Mouse (Mus musculus) liver, embryonic 12.5 days (tissue): ENCODE measurements around the gene Srgap2. TPM values are rescaled to one million over a fixed set of nuclear protein-coding genes. Genes with fewer than 3 reads are reported as not detected.

Experiments used
- ATAC-seq: fragments of 200-750 bp; cut with Nextera tagmentation; 2 replicates; pipeline ENCODE4 v1.8.0; 2017; ENCODE audit warnings: moderate number of reproducible peaks, mild to moderate bottlenecking, moderate library complexity
- H3K27ac ChIP-seq: fragments of 300-500 bp; sonication (generic); 2 replicates; pipeline ENCODE4 v1.5.1; 2016; ENCODE audit warnings: mild to moderate bottlenecking
- H3K27me3 ChIP-seq: fragments of 300-500 bp; sonication (generic); replicated peaks from 2 replicates; pipeline ENCODE4 v1.6.1; 2016; ENCODE audit warnings: mild to moderate bottlenecking, moderate library complexity
- H3K36me3 ChIP-seq: fragments of 300-500 bp; sonication (generic); 2 replicates; pipeline ENCODE4 v1.6.1; 2016; ENCODE audit warnings: mild to moderate bottlenecking, moderate library complexity
- H3K4me1 ChIP-seq: fragments of 300-500 bp; sonication (generic); 2 replicates; pipeline ENCODE4 v1.6.1; 2016
- H3K4me2 ChIP-seq: fragments of 300-500 bp; sonication (generic); 2 replicates; pipeline ENCODE4 v1.6.1; 2016; ENCODE audit warnings: mild to moderate bottlenecking, moderate library complexity
- H3K4me3 ChIP-seq: fragments of 300-500 bp; sonication (generic); 2 replicates; pipeline ENCODE4 v1.5.1; 2016; ENCODE audit warnings: mild to moderate bottlenecking, moderate library complexity
- H3K9ac ChIP-seq: fragments of 300-500 bp; sonication (generic); 2 replicates; pipeline ENCODE4 v1.6.1; 2016; ENCODE audit warnings: mild to moderate bottlenecking, moderate library complexity
- H3K9me3 ChIP-seq: fragments of 300-500 bp; sonication (generic); replicated peaks from 2 replicates; pipeline ENCODE4 v1.6.1; 2016; ENCODE audit warnings: mild to moderate bottlenecking, moderate library complexity
- WGBS: fragments of 180-500 bp; shearing (Covaris S2); methylation state at CpG from one replicate; pipeline ENCODE4 v1.1.7; 2016; ENCODE audit not compliant: insufficient replicate concordance; 5-methylcytosine and 5-hydroxymethylcytosine counted together
- polyA plus RNA-seq: library from polyadenylated mRNA; unstranded; fragments of >200 nt; fragmentation: Nextera tagmentation; extraction: Ambion mirVana; gene quantifications from 2 replicates; pipeline ENCODE4 v1.2.1, GENCODE M21; 2016

The Srgap2 gene
- polyA plus RNA-seq, 1 experiment from 2014 or later = 5.8 TPM

DNA sequence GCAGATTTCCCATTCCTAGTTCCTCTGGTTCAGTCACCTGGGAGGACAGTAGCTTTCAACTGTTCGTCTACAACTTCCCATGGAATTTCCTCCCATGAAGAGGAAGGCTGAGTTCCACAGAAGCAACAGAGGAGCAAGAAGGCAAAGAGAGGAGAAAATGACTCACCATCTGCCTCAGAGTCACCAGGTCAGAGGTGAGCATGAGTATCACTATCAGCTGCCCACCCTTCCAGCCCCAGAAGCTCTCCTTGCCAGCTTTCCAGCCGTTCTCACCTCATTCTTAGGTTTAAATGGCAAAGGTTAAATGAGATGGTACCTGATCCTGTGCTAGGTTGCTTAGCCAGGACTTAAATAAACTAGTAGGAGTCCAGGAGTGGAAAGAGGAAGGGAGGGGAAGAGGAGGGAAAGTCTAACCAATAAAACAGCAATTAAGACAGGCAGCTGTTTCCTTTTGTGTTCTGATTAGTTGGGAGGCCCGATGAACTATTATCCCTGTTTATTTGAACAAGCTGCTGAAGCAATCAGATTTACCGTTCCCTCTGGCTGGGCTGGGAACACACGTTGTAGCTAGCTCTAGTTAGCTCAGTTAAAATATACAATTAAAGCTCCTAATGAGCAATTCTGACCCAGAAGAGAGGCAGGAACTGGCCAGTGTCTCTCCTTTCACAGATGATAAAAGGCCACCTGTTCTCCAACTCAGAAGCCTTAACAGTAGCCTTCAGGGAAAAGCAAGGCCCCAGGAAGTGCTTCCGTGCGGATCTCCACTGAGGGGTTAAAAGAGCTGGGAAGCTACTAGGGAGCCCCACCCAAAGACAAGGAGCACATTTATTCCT lies 148.9 kb downstream of the Srgap2 start:
- peaks cover 11% of the 10 kb centered on the region for H3K36me3 ChIP-seq
- peaks cover 13% of the 10 kb centered on the region; the same call in 1 of the 2 replicates for H3K4me1 ChIP-seq
- no peaks in the 10 kb centered on the region for H3K27me3 ChIP-seq
- WGBS = 68% methylated on average over 7 of the region's 7 CpGs
- H3K27ac ChIP-seq = no peak overlapping the region
- H3K9me3 ChIP-seq = no peaks in the 10 kb centered on the region
- no peak for ATAC-seq
- no peak overlapping the region for H3K4me2 ChIP-seq
- H3K4me3 ChIP-seq = no peak overlapping the region
- H3K9ac ChIP-seq = no peak overlapping the region

DNA sequence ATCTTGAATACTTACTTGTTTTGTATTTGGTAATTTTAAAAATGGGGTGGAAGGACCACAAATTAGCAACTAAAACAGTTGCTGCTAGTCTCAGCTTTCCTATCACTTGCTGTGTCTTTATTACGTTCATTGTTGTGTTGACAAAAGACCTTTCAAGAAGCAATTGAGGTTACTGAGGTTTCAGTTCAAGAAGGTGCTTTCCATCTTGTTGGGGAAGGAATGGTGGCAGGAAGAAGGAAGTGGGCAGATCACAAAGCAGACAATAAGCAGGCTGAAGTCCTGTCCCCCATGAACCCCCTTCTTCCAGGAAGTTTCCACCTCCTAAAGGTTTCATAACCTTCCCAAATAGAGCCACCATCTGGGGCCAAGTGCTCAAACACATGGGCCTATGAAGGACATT lies 161.3 kb downstream of the Srgap2 start:
- 64% methylated on average over 1 of the region's 1 CpGs for WGBS
- Histone ChIP-seq H3K27ac (no peak overlapping the region), H3K4me2 (no peak overlapping the region), H3K27me3 (no peaks in the 10 kb centered on the region), H3K9ac (no peak overlapping the region), H3K4me1 (no peaks in the 10 kb centered on the region), H3K4me3 (no peak overlapping the region), H3K9me3 (no peaks in the 10 kb centered on the region), H3K36me3 (peaks cover 9% of the 10 kb centered on the region; the same call in 1 of the 2 replicates)
- ATAC-seq = no peak

DNA sequence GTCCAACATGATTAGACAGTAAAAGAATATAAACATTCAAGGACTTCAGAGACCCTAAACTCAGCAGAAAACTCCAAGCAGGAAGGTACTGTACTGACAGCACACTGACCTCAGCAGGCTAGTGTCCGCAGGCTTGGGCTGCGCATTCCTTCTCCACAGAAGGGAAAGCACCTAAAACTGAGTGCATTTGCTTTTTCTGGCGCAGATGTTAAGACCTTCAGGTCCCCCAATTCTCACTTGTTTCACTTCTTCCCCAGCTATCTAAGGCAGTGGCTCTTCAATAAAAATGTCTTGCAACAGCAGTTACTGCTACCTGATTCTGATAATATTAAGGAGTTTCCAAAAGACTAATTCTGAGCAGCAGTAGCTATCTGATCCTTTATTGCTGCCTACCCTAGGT lies 162.7 kb downstream of the Srgap2 start:
- Histone ChIP-seq H3K27me3 (no peaks in the 10 kb centered on the region), H3K4me2 (no peak overlapping the region), H3K9ac (no peak overlapping the region), H3K36me3 (peaks cover 9% of the 10 kb centered on the region; the same call in 1 of the 2 replicates), H3K4me3 (no peak overlapping the region), H3K4me1 (peaks cover 8% of the 10 kb centered on the region), H3K27ac (no peak overlapping the region), H3K9me3 (no peaks in the 10 kb centered on the region)
- ATAC-seq = no peak
- 85% methylated on average over 3 of the region's 3 CpGs for WGBS

DNA sequence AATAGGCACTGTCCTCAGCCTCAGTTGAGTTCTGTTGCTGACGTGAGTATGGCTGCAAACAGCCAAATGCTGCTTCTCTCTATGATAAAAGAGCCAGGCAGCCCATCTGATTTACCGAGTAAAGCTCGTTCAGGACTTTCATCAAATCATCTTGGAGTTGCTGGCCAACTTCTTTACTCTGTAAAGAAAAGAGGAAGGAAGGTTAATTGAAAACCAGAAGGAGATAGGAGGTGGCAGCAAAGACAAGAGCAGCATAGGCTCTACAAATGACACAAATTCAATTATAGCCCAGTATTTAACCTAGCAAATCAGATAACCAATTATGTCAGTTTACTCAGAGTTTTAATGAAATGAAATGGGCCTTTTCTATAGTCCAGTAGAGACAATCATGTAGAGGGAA lies 163.3 kb downstream of the Srgap2 start:
- Histone ChIP-seq H3K27ac (no peak overlapping the region), H3K4me1 (peaks cover 10% of the 10 kb centered on the region), H3K27me3 (no peaks in the 10 kb centered on the region), H3K9ac (no peak overlapping the region), H3K36me3 (peaks cover 9% of the 10 kb centered on the region; the same call in 1 of the 2 replicates), H3K9me3 (no peaks in the 10 kb centered on the region), H3K4me3 (no peak overlapping the region), H3K4me2 (no peak overlapping the region)
- no peak for ATAC-seq
- 32% methylated on average over 3 of the region's 3 CpGs for WGBS

DNA sequence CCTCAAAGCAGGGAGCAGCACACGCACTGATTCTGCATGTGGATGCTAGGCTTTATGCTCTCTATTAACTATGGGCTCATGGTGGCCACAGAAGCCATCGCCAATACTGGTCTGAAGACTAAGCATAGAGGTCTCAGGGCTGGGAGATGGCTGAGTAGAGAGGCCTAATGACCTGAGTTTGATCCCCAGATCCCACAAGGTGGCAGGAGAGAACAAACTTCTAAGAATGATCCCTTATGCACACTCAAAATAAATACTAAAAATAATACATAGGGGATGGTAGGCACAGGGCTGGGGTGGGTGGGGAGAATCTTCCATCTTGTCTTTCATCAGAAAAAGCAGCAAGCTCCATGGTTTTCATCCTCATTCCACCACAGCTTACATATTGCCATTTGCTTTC lies 165.1 kb downstream of the Srgap2 start:
- no peaks in the 10 kb centered on the region for H3K9me3 ChIP-seq
- WGBS = 78% methylated on average over 2 of the region's 2 CpGs
- H3K4me1 ChIP-seq = peaks cover 24% of the 10 kb centered on the region
- H3K27ac ChIP-seq = no peak overlapping the region
- no peak overlapping the region for H3K4me2 ChIP-seq
- H3K9ac ChIP-seq = no peak overlapping the region
- ATAC-seq = no peak
- H3K4me3 ChIP-seq = no peak overlapping the region
- peaks cover 9% of the 10 kb centered on the region; the same call in 1 of the 2 replicates for H3K36me3 ChIP-seq
- H3K27me3 ChIP-seq = no peaks in the 10 kb centered on the region

DNA sequence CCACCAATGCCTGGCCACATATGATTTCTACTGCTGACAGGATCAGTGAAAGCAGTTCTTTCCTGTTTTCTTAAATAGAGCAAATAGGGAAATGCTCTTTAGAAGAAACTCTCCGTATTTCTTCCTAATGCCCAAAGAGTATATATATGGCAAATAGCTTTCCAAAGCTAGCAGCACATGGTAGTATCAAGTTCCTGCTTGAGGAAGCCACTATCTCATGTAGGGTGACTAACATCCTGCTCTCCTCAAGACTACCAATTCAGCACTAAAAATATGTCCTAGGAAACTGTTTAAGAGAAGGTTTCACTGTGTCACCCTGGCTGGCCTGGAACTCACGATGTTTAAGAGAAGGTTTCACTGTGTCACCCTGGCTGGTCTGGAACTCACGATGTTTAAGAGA lies 166.4 kb downstream of the Srgap2 start:
- Histone ChIP-seq H3K36me3 (peaks cover 17% of the 10 kb centered on the region), H3K9me3 (no peaks in the 10 kb centered on the region), H3K27ac (no peak overlapping the region), H3K27me3 (no peaks in the 10 kb centered on the region), H3K4me2 (no peak overlapping the region), H3K9ac (no peak overlapping the region), H3K4me3 (no peak overlapping the region), H3K4me1 (peaks cover 24% of the 10 kb centered on the region)
- no peak for ATAC-seq
- WGBS = 56% methylated on average over 3 of the region's 3 CpGs

DNA sequence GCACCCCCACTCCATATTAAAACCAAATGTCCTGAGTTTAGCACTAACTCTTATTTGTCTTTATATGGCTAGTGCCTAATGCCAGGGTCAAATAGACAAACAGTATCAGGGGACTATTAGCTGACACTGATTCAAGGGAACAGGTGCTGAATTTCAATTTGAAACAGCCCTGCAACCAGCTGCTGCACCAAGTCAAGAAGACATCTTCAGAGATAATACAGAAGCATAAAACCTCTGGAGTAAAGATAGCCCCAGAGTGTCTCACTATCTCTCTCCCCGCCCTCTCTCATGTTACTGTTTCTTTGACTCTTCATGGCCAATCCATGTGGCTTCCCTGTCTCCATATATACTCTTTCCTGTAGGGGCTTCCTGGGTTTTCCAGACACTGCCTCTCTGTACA lies 167.5 kb downstream of the Srgap2 start:
- Histone ChIP-seq H3K4me3 (no peak overlapping the region), H3K27ac (no peak overlapping the region), H3K27me3 (no peaks in the 10 kb centered on the region), H3K9me3 (no peaks in the 10 kb centered on the region), H3K36me3 (peaks cover 28% of the 10 kb centered on the region), H3K4me1 (peaks cover 24% of the 10 kb centered on the region), H3K4me2 (no peak overlapping the region), H3K9ac (no peak overlapping the region)
- WGBS = 53% methylated on average over 1 of the region's 1 CpGs
- no peak for ATAC-seq

DNA sequence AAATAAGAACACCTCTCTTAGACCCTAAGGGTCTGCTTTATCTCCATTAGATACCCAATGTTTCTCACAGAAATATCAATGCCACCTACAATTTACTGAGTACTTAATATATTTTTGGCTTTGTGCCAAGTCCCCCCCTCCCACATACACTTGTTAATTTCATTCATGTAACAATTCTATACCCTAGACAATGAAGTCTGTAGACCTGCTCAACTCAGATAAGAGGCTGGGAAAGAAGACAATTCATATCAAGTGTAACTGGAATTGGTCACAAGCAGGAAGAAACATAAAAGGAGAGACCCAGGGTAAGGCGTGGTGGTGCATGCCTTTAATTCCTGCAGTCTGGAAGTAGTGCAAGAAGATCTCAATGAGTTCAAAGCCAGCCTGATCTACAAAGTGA lies 169.9 kb downstream of the Srgap2 start:
- ATAC-seq = no peak
- H3K27me3 ChIP-seq = no peaks in the 10 kb centered on the region
- H3K4me1 ChIP-seq = peaks cover 24% of the 10 kb centered on the region
- no peak overlapping the region for H3K4me2 ChIP-seq
- 65% methylated on average over 1 of the region's 1 CpGs for WGBS
- no peak overlapping the region for H3K4me3 ChIP-seq
- H3K27ac ChIP-seq = no peak overlapping the region
- no peaks in the 10 kb centered on the region for H3K9me3 ChIP-seq
- peaks cover 26% of the 10 kb centered on the region for H3K36me3 ChIP-seq
- no peak overlapping the region for H3K9ac ChIP-seq

DNA sequence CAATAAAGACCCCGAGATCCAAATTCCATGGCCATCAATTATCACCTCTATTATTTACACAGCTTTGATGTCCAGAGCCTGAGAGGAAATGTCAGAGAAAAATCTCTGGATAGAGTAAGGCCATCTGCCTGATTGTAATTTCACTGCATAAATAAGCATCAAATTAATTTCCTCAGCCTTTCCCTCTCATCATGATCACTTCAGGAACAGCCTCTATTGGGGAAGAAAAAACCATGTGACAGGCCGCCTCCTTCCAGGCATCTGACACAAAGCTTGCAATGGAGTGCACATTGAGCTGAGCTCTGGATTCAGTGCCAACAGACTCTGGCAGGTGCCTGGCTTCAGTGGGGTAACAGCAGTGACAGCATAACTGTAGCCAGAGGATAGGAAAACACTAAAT lies 175.7 kb downstream of the Srgap2 start:
- Histone ChIP-seq H3K36me3 (peaks cover 42% of the 10 kb centered on the region), H3K9me3 (no peaks in the 10 kb centered on the region), H3K4me1 (no peaks in the 10 kb centered on the region), H3K27ac (no peak overlapping the region), H3K27me3 (no peaks in the 10 kb centered on the region), H3K4me2 (no peak overlapping the region), H3K4me3 (no peak overlapping the region), H3K9ac (no peak overlapping the region)
- ATAC-seq = no peak
- WGBS = 80% methylated on average over 2 of the region's 2 CpGs

DNA sequence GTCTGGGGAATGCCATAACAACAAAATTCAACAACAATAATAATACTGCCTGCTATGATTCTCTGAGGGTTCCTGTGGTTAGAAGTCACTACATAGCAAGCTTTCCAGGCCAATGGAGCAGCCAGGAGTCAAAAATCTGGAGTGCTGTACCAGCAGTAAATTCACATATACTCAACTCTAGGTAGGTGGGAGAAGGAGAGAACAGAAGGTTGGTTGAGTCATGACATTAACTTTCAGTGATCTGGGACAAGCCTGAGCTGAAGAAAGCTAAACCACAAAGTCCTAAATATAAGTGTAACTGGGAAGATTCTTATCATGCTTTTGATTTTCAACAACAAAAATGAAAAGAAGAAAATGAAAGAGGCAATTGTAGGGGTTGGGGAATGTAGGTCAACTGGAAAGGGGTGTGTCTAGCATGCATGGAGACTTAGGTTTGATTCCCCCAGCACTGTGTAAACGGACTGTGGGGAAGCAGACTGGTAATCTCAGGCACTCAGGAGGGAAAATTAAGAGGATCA lies 177.1 kb downstream of the Srgap2 start:
- Histone ChIP-seq H3K27ac (no peak overlapping the region), H3K27me3 (no peaks in the 10 kb centered on the region), H3K4me3 (no peak overlapping the region), H3K4me2 (no peak overlapping the region), H3K9me3 (no peaks in the 10 kb centered on the region), H3K36me3 (peaks cover 34% of the 10 kb centered on the region), H3K9ac (no peak overlapping the region), H3K4me1 (no peaks in the 10 kb centered on the region)
- no peak for ATAC-seq
- WGBS = 70% methylated on average over 1 of the region's 1 CpGs

DNA sequence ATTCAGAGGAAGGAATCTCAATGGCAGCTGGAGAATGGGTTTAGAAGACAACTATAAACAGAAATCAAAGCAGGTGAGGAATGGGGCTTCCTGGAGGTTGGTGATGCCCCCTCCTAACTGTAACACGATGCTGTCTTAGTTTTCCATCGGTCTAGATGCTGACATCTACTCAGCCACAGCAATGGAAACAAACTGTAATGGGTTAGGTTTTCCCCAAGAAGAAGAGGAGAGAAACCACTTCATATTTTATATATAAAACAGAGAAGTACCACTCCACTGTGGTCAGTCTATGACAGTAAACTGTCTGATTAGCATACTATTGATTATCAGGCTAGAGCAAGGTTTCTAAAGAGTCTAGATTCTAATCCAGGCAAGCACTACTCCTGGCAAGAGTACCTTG lies 179.4 kb downstream of the Srgap2 start:
- ATAC-seq = no peak
- no peaks in the 10 kb centered on the region for H3K9me3 ChIP-seq
- no peaks in the 10 kb centered on the region for H3K27me3 ChIP-seq
- H3K4me3 ChIP-seq = no peak overlapping the region
- no peak overlapping the region for H3K4me2 ChIP-seq
- WGBS = 53% methylated on average over 2 of the region's 2 CpGs
- no peaks in the 10 kb centered on the region for H3K4me1 ChIP-seq
- no peak overlapping the region for H3K27ac ChIP-seq
- no peak overlapping the region for H3K9ac ChIP-seq
- H3K36me3 ChIP-seq = peaks cover 34% of the 10 kb centered on the region

DNA sequence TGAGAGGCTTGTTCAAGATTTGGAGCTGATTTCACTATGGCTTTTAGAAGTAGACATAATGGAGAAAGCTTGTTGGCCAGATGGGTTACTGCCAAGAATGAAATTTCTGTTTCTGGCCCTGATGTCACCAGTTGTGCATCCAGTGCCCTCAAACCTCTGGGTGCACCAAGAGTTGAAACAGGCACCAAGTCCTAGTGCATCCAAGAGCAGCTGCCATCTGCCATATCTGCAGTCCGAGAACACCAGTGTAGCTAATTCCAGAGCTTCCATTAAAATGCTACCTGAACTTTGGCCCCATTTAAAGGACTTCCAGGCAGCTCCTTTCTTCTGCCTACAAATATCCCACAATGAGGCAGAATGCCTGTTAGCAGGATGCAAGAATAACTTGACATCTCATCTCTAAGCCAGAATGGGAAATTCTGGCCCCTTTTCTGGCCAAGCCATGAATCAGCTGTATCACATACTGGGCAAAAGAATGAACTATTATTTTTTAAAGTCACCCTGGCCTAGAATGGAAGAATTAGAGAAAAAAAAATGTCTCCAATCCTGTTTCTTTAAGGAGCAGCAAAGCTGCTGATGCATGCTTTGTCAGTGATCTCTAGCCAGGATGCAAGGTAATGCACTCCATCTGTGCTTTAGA lies 180.1 kb downstream of the Srgap2 start:
- Histone ChIP-seq H3K4me1 (no peaks in the 10 kb centered on the region), H3K4me3 (no peak overlapping the region), H3K36me3 (peaks cover 38% of the 10 kb centered on the region), H3K27me3 (no peaks in the 10 kb centered on the region), H3K27ac (no peak overlapping the region), H3K4me2 (no peak overlapping the region), H3K9me3 (no peaks in the 10 kb centered on the region), H3K9ac (no peak overlapping the region)
- ATAC-seq = no peak
- 81% methylated on average over 1 of the region's 1 CpGs for WGBS
